Mouse (Mus musculus) cerebellum, adult 11 months (tissue): ENCODE data around the gene Dhx58.
A peak's percentile ranks its signal among the peaks of the same experiment; 100 is the strongest.
"Not testable (repeated sequence)": the region's sequence is repeated elsewhere in the genome, so short reads cannot be mapped to it uniquely, and the experiment has no call there.

Source experiments
- DNase-seq: peaks from one replicate; pipeline ENCODE4 v3.0.0; 2022

The Dhx58 gene

GRCm38 (mm10) chr11:100697921-100698320, 6.2 kb downstream of the Dhx58 start:
- DNase-seq: no peak

- peak; percentile 63 for DNase-seq
Observed at GRCm38 (mm10) chr11:100694926-100695325, 9.1 kb downstream of the Dhx58 start.

GRCm38 (mm10) chr11:100693154-100693553, 10.9 kb downstream of the Dhx58 start:
- no peak for DNase-seq

GRCm38 (mm10) chr11:100692164-100692616, 11.9 kb downstream of the Dhx58 start, which contains the start of gene Zfp385c:
TSS of gene Zfp385c (minus strand) at chr11:100692455.
- DNase-seq: no peak

GRCm38 (mm10) chr11:100690389-100690788, 13.7 kb downstream of the Dhx58 start:
- DNase-seq: no peak

- DNase-seq: no peak
Observed at GRCm38 (mm10) chr11:100688443-100688842, 15.6 kb downstream of the Dhx58 start.

GRCm38 (mm10) chr11:100687265-100687664, 16.8 kb downstream of the Dhx58 start:
- no peak for DNase-seq

GRCm38 (mm10) chr11:100685371-100685770, 18.7 kb downstream of the Dhx58 start:
- no peak for DNase-seq

- DNase-seq: no peak
Observed at GRCm38 (mm10) chr11:100684084-100684483, 20.0 kb downstream of the Dhx58 start.

GRCm38 (mm10) chr11:100682526-100682925, 21.5 kb downstream of the Dhx58 start:
- DNase-seq: no peak

- no peak for DNase-seq
Observed at GRCm38 (mm10) chr11:100681826-100682225, 22.2 kb downstream of the Dhx58 start.

- no peak for DNase-seq
Observed at GRCm38 (mm10) chr11:100677810-100678209, 26.3 kb downstream of the Dhx58 start.

GRCm38 (mm10) chr11:100673169-100673568, 30.9 kb downstream of the Dhx58 start:
- DNase-seq: no peak

GRCm38 (mm10) chr11:100671956-100672355, 32.1 kb downstream of the Dhx58 start:
- DNase-seq: no peak

- no peak for DNase-seq
Observed at GRCm38 (mm10) chr11:100671049-100671448, 33.0 kb downstream of the Dhx58 start.

- DNase-seq: no peak
Observed at GRCm38 (mm10) chr11:100659806-100660205, 44.3 kb downstream of the Dhx58 start.

GRCm38 (mm10) chr11:100656458-100656857, 47.6 kb downstream of the Dhx58 start:
- no peak for DNase-seq

GRCm38 (mm10) chr11:100655589-100655988, 48.5 kb downstream of the Dhx58 start:
- DNase-seq: not testable (repeated sequence)

- no peak for DNase-seq
Observed at GRCm38 (mm10) chr11:100651748-100652147, 52.3 kb downstream of the Dhx58 start.

GRCm38 (mm10) chr11:100651205-100651604, 52.9 kb downstream of the Dhx58 start:
- no peak for DNase-seq

GRCm38 (mm10) chr11:100648405-100648804, 55.7 kb downstream of the Dhx58 start:
- DNase-seq: no peak

- no peak for DNase-seq
Observed at GRCm38 (mm10) chr11:100646265-100646664, 57.8 kb downstream of the Dhx58 start.
